Mouse (Mus musculus) CH12.LX (cell line): ENCODE measurements around the gene Nav3. TPM values are rescaled to one million over a fixed set of nuclear protein-coding genes. Genes with fewer than 3 reads are reported as not detected.

Source experiments
- DNase-seq: peaks from one replicate; pipeline ENCODE4 v3.0.0-alpha.2; 2013; ENCODE audit errors: extremely low read depth
- H3K27ac ChIP-seq: 2 replicates; pipeline ENCODE4 v1.5.1; 2012; ENCODE audit warnings: low read depth, mild to moderate bottlenecking, control low read depth, moderate library complexity; ENCODE audit not compliant: insufficient read depth
- H3K27me3 ChIP-seq: replicated peaks from 2 replicates; pipeline ENCODE3; 2012; ENCODE audit warnings: inconsistent platforms
- H3K36me3 ChIP-seq, 2 experiments: replicated peaks in 1 of 2; 2 replicates each; pipeline versions ENCODE3 to v1.6.1; 2012; ENCODE audit warnings: inconsistent platforms in 1 of 2, low read length in 1 of 2, mild to moderate bottlenecking in 1 of 2, mixed read lengths in 1 of 2, moderate library complexity in 1 of 2; ENCODE audit not compliant: control insufficient read depth in 1 of 2, insufficient read depth in 1 of 2
- H3K4me1 ChIP-seq, 2 experiments: 2 replicates each; pipeline ENCODE4 v1.6.1; 2012; ENCODE audit warnings: inconsistent platforms in 1 of 2, moderate library complexity in 1 of 2; ENCODE audit not compliant: insufficient read depth in 2 of 2, control insufficient read depth in 1 of 2
- H3K4me2 ChIP-seq: 2 replicates; pipeline ENCODE4 v1.6.1; 2012; ENCODE audit warnings: low read depth, mild to moderate bottlenecking, control low read depth; ENCODE audit not compliant: poor library complexity, insufficient read depth, severe bottlenecking
- H3K4me3 ChIP-seq, 3 experiments: fragments of 150-350 bp in 1 of 3; sonication (generic) in 1 of 3; replicated peaks in 1 of 3; 2 replicates each; pipeline versions ENCODE3 to v1.5.1; 2011 to 2012; ENCODE audit warnings: low read depth in 2 of 3, low read length in 2 of 3, mild to moderate bottlenecking in 2 of 3, moderate library complexity in 2 of 3, control low read depth in 1 of 3, improper control_type of control experiment in 1 of 3, inconsistent platforms in 1 of 3, mixed read lengths in 1 of 3; ENCODE audit not compliant: poor library complexity in 1 of 3
- H3K79me2 ChIP-seq: replicated peaks from 2 replicates; pipeline ENCODE4 v1.6.1; 2012; ENCODE audit warnings: mild to moderate bottlenecking, moderate library complexity; ENCODE audit not compliant: control insufficient read depth, poor library complexity, insufficient read depth, severe bottlenecking; ENCODE audit errors: extremely low read depth
- H3K9ac ChIP-seq: 2 replicates; pipeline ENCODE4 v1.6.1; 2012; ENCODE audit warnings: low read depth, mild to moderate bottlenecking, control low read depth, moderate library complexity; ENCODE audit not compliant: insufficient read depth
- H3K9me3 ChIP-seq: replicated peaks from 2 replicates; pipeline ENCODE3; 2012; ENCODE audit warnings: low read length, inconsistent platforms, mixed read lengths
- CHD1 ChIP-seq: IDR thresholded peaks from 2 replicates; pipeline ENCODE4 v1.6.1; 2012; ENCODE audit warnings: low read depth, low read length, improper control_type of control experiment, inconsistent platforms
- CTCF ChIP-seq, 2 experiments: IDR thresholded peaks in 1 of 2; conservative IDR thresholded peaks in 1 of 2; 2 replicates each; pipeline ENCODE4 v1.5.1; 2011 to 2012; ENCODE audit warnings: low read depth in 2 of 2, low read length in 2 of 2, improper control_type of control experiment in 1 of 2, inconsistent platforms in 1 of 2, mild to moderate bottlenecking in 1 of 2, moderate library complexity in 1 of 2
- E2F4 ChIP-seq: IDR thresholded peaks from 2 replicates; pipeline ENCODE4 v1.6.1; 2011; ENCODE audit warnings: low read depth, low read length, improper control_type of control experiment; ENCODE audit not compliant: insufficient replicate concordance
- ELF1 ChIP-seq: IDR thresholded peaks from 2 replicates; pipeline ENCODE4 v1.6.1; 2014; ENCODE audit warnings: low read depth, mild to moderate bottlenecking, inconsistent platforms, low read length, improper control_type of control experiment
- ETS1 ChIP-seq: conservative IDR thresholded peaks from 2 replicates; pipeline ENCODE4 v1.6.1; 2012; ENCODE audit warnings: low read depth, mild to moderate bottlenecking, inconsistent platforms, low read length, improper control_type of control experiment, moderate library complexity
- GABPA ChIP-seq: IDR thresholded peaks from 2 replicates; pipeline ENCODE4 v1.6.1; 2012; ENCODE audit warnings: low read depth, low read length, improper control_type of control experiment, inconsistent platforms; ENCODE audit not compliant: insufficient replicate concordance
- HCFC1 ChIP-seq: IDR thresholded peaks from 2 replicates; pipeline ENCODE4 v1.6.1; 2012; ENCODE audit warnings: low read depth, mild to moderate bottlenecking, inconsistent platforms, low read length, improper control_type of control experiment
- IRF4 ChIP-seq: IDR thresholded peaks from 2 replicates; pipeline ENCODE4 v1.6.1; 2014; ENCODE audit warnings: low read depth, mild to moderate bottlenecking, inconsistent platforms, low read length, improper control_type of control experiment
- JUND ChIP-seq: conservative IDR thresholded peaks from 2 replicates; pipeline ENCODE4 v1.6.1; 2011; ENCODE audit warnings: low read depth, low read length, improper control_type of control experiment
- MAFK ChIP-seq: IDR thresholded peaks from 2 replicates; pipeline ENCODE4 v1.6.1; 2011; ENCODE audit warnings: low read length, improper control_type of control experiment; ENCODE audit not compliant: insufficient replicate concordance
- MEF2A ChIP-seq: IDR thresholded peaks from 2 replicates; pipeline ENCODE4 v1.6.1; 2014; ENCODE audit warnings: low read depth, mild to moderate bottlenecking, inconsistent platforms, low read length, improper control_type of control experiment, borderline replicate concordance
- MXI1 ChIP-seq: IDR thresholded peaks from 2 replicates; pipeline ENCODE4 v1.6.1; 2011; ENCODE audit warnings: mild to moderate bottlenecking, low read depth, low read length, improper control_type of control experiment
- NELFE ChIP-seq: IDR thresholded peaks from 2 replicates; pipeline ENCODE4 v1.6.1; 2011; ENCODE audit warnings: low read depth, low read length, improper control_type of control experiment
- PAX5 ChIP-seq: IDR thresholded peaks from 2 replicates; pipeline ENCODE4 v1.6.1; 2012; ENCODE audit warnings: low read length, inconsistent platforms, mixed read lengths
- POLR2AphosphoS2 ChIP-seq: IDR thresholded peaks from 2 replicates; pipeline ENCODE4 v1.6.1; 2011; ENCODE audit warnings: low read depth, low read length, improper control_type of control experiment
- RCOR1 ChIP-seq: conservative IDR thresholded peaks from 2 replicates; pipeline ENCODE4 v1.6.1; 2012; ENCODE audit warnings: low read depth, mild to moderate bottlenecking, inconsistent platforms, low read length, improper control_type of control experiment
- SIN3A ChIP-seq: IDR thresholded peaks from 2 replicates; pipeline ENCODE4 v1.6.1; 2012; ENCODE audit warnings: low read length, improper control_type of control experiment, inconsistent platforms
- SMC3 ChIP-seq: IDR thresholded peaks from 2 replicates; pipeline ENCODE4 v1.6.1; 2011; ENCODE audit warnings: low read depth, low read length, improper control_type of control experiment
- TCF12 ChIP-seq: IDR thresholded peaks from 2 replicates; pipeline ENCODE4 v1.6.1; 2014; ENCODE audit warnings: low read depth, mild to moderate bottlenecking, inconsistent platforms, low read length, improper control_type of control experiment
- UBTF ChIP-seq: IDR thresholded peaks from 2 replicates; pipeline ENCODE4 v1.6.1; 2012; ENCODE audit warnings: low read depth, mild to moderate bottlenecking, inconsistent platforms, low read length, improper control_type of control experiment, moderate library complexity
- ZC3H11A ChIP-seq: IDR thresholded peaks from 2 replicates; pipeline ENCODE4 v1.6.1; 2012; ENCODE audit warnings: low read depth, mild to moderate bottlenecking, inconsistent platforms, low read length, improper control_type of control experiment
- ZMIZ1 ChIP-seq: IDR thresholded peaks from 2 replicates; pipeline ENCODE4 v1.6.1; 2012; ENCODE audit warnings: low read depth, mild to moderate bottlenecking, inconsistent platforms, low read length, improper control_type of control experiment
- ZNF384 ChIP-seq: IDR thresholded peaks from 2 replicates; pipeline ENCODE4 v1.6.1; 2012; ENCODE audit warnings: low read depth, low read length, improper control_type of control experiment, inconsistent platforms
- dilution Hi-C: fragments of 300-500 bp; cut with MboI; formaldehyde crosslinking; loops from 2 replicates; pipeline ENCODE4 v1.14.3; 2020; ENCODE audit warnings: low sequenced_read_pairs; ENCODE audit not compliant: extremely low pct_unique_long_range_greater_than_20kb, extremely low pct_ligation_motif_present
- in situ Hi-C: fragments of 300-500 bp; cut with MboI; formaldehyde crosslinking; loops from 3 replicates; pipeline ENCODE4 v1.14.3; 2019; ENCODE audit warnings: low sequenced_read_pairs, low pct_ligation_motif_present, low pct_unique_long_range_greater_than_20kb, mixed read lengths
- polyA plus RNA-seq: library from polyadenylated mRNA; unstranded; fragments of >175 nt; gene quantifications from 2 replicates; pipeline ENCODE4 v1.2.1, GENCODE M21; 2012; ENCODE audit warnings: low read depth; ENCODE audit not compliant: insufficient read length
- total RNA-seq, 2 experiments: library from RNA; depleted of rRNA; stranded (reverse); fragments of 300-350 nt in 1 of 2; fragments of >200 nt in 1 of 2; gene quantifications; 2 replicates each; pipeline ENCODE4 v1.2.3; 2012 to 2014

The Nav3 gene
- total and polyA plus RNA-seq, 3 experiments: 0.03 TPM; not detected in 2

DNA sequence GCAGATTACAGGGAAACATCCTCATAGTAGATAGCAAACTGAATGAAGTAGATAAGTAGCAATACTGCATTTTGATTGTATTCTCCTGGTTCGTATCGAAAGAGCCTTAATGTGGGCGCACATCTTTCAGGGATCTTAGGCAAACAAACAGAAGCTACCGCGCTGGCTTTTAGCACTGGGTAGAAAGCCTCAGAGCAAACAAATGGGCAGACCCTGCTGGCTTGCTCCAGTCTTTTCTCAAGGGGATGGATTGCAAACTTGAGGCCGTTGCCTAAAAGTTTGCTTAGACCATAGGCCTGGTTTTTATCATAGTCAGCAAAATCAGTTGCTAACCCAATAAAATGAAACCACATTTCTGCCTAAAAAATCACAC is 549.6 kb downstream of the Nav3 start:
- no peaks in the 10 kb centered on the region for H3K79me2 ChIP-seq
- no peak overlapping the region for H3K4me3 ChIP-seq
- dilution Hi-C loops: no loop called here
- no peaks in the 10 kb centered on the region for H3K4me1 ChIP-seq
- H3K27me3 ChIP-seq: no peaks in the 10 kb centered on the region
- no peak overlapping the region for H3K27ac ChIP-seq
- DNase-seq: no peak
- in situ Hi-C loops: no loop called here
- H3K36me3 ChIP-seq: no peaks in the 10 kb centered on the region
- H3K9me3 ChIP-seq: no peaks in the 10 kb centered on the region
- H3K9ac ChIP-seq: no peak overlapping the region
- H3K4me2 ChIP-seq: no peak overlapping the region
- no peak for TF ChIP-seq SMC3
- no peak for TF ChIP-seq JUND
- TF ChIP-seq CTCF (conservative IDR thresholded peaks at IDR 0.05 in 1 of 2, IDR thresholded peaks at IDR 0.05 in 1 of 2; ENCODE audit: low read depth in 2 of 2, low read length in 2 of 2): no peak
- no peak for TF ChIP-seq SIN3A
- no peak for TF ChIP-seq PAX5

- H3K4me1 ChIP-seq: no peaks in the 10 kb centered on the region
- no peak overlapping the region for H3K4me3 ChIP-seq
- no peak overlapping the region for H3K27ac ChIP-seq
- no peaks in the 10 kb centered on the region for H3K36me3 ChIP-seq
- dilution Hi-C loops: no loop called here
- H3K9ac ChIP-seq: no peak overlapping the region
- H3K27me3 ChIP-seq: no peaks in the 10 kb centered on the region
- H3K4me2 ChIP-seq: no peak overlapping the region
- DNase-seq: no peak
- H3K9me3 ChIP-seq: no peaks in the 10 kb centered on the region
- in situ Hi-C loops: no loop called here
- H3K79me2 ChIP-seq: no peaks in the 10 kb centered on the region
- no peak for TF ChIP-seq MXI1
- no peak for TF ChIP-seq SIN3A
- TF ChIP-seq CHD1: no peak
- TF ChIP-seq POLR2AphosphoS2: no peak
- no peak for TF ChIP-seq NELFE
- TF ChIP-seq HCFC1: no peak
- no peak for TF ChIP-seq MAFK
- no peak for TF ChIP-seq UBTF
- no peak for TF ChIP-seq ELF1
- TF ChIP-seq ETS1: no peak
- TF ChIP-seq IRF4: no peak
- TF ChIP-seq E2F4: no peak
- no peak for TF ChIP-seq TCF12
- no peak for TF ChIP-seq MEF2A
- no peak for TF ChIP-seq ZNF384
- TF ChIP-seq RCOR1: no peak
- no peak for TF ChIP-seq JUND
- no peak for TF ChIP-seq ZC3H11A
- TF ChIP-seq ZMIZ1: no peak
- TF ChIP-seq GABPA: no peak
Observed at GRCm38 (mm10) chr10:109905649-109906412, 550.2 kb downstream of the Nav3 start.
